Mouse (Mus musculus): ENCODE measurements at regions not wholly inside any gene's neighbourhood (a gene's known extent, or its start where the extent isn't known, plus 50 kb on each side); places are given as distances from the start of the nearest gene placed in this dataset.
"Not testable (repeated sequence)": the region's sequence is repeated elsewhere in the genome, so short reads cannot be mapped to it uniquely, and the experiment has no call there.

- DNase-seq (ENCODE audit: low read depth in 2 of 2, low spot score in 2 of 2): no peak
Measured at GRCm38 (mm10) chr14:120741492-120742054, 169.5 kb upstream of the Ipo5 start.

- DNase-seq (ENCODE audit: low read depth in 2 of 2, low spot score in 2 of 2): no peak
Measured at GRCm38 (mm10) chr14:120754011-120754410, 157.0 kb upstream of the Ipo5 start.

GRCm38 (mm10) chr14:120755389-120755788, 155.6 kb upstream of the Ipo5 start:
- no peak for DNase-seq (ENCODE audit: low read depth in 2 of 2, low spot score in 2 of 2)

- DNase-seq (ENCODE audit: low read depth in 2 of 2, low spot score in 2 of 2): no peak
Measured at GRCm38 (mm10) chr14:120758200-120758830, 152.7 kb upstream of the Ipo5 start.

- no peak for DNase-seq (ENCODE audit: low read depth in 2 of 2, low spot score in 2 of 2)
Measured at GRCm38 (mm10) chr14:120762168-120762567, 148.9 kb upstream of the Ipo5 start.

GRCm38 (mm10) chr14:120762733-120763132, 148.3 kb upstream of the Ipo5 start:
- no peak for DNase-seq (ENCODE audit: low read depth in 2 of 2, low spot score in 2 of 2)

- no peak for DNase-seq (ENCODE audit: low read depth in 2 of 2, low spot score in 2 of 2)
Measured at GRCm38 (mm10) chr14:120763796-120764195, 147.2 kb upstream of the Ipo5 start.

GRCm38 (mm10) chr14:120764386-120764785, 146.6 kb upstream of the Ipo5 start:
- no peak for DNase-seq (ENCODE audit: low read depth in 2 of 2, low spot score in 2 of 2)

GRCm38 (mm10) chr14:120766451-120766850, 144.6 kb upstream of the Ipo5 start:
- no peak for DNase-seq (ENCODE audit: low read depth in 2 of 2, low spot score in 2 of 2)

GRCm38 (mm10) chr14:120770579-120770978, 140.4 kb upstream of the Ipo5 start:
- no peak for DNase-seq (ENCODE audit: low read depth in 2 of 2, low spot score in 2 of 2)

- not testable (repeated sequence) for DNase-seq (ENCODE audit: low read depth in 2 of 2, low spot score in 2 of 2)
Measured at GRCm38 (mm10) chr14:120773001-120773400, 138.0 kb upstream of the Ipo5 start.

GRCm38 (mm10) chr14:120791828-120792554, 119.0 kb upstream of the Ipo5 start:
- DNase-seq (ENCODE audit: low read depth in 2 of 2, low spot score in 2 of 2): no peak

- DNase-seq (ENCODE audit: low read depth in 2 of 2, low spot score in 2 of 2): no peak
Measured at GRCm38 (mm10) chr14:120797916-120798490, 113.0 kb upstream of the Ipo5 start.

- no peak for DNase-seq (ENCODE audit: low read depth in 2 of 2, low spot score in 2 of 2)
Measured at GRCm38 (mm10) chr14:120803191-120803590, 107.8 kb upstream of the Ipo5 start.

- DNase-seq (ENCODE audit: low read depth in 2 of 2, low spot score in 2 of 2): no peak
Measured at GRCm38 (mm10) chr14:120803739-120804138, 107.3 kb upstream of the Ipo5 start.

- DNase-seq (ENCODE audit: low read depth in 2 of 2, low spot score in 2 of 2): no peak
Measured at GRCm38 (mm10) chr14:120804183-120804848, 106.7 kb upstream of the Ipo5 start.

- no peak for DNase-seq (ENCODE audit: low read depth in 2 of 2, low spot score in 2 of 2)
Measured at GRCm38 (mm10) chr14:120805137-120805536, 105.9 kb upstream of the Ipo5 start.

- DNase-seq (ENCODE audit: low read depth in 2 of 2, low spot score in 2 of 2): not testable (repeated sequence)
Measured at GRCm38 (mm10) chr14:120805816-120806552, 105.0 kb upstream of the Ipo5 start.

GRCm38 (mm10) chr14:120806553-120806893, 104.5 kb upstream of the Ipo5 start:
- DNase-seq (ENCODE audit: low read depth in 2 of 2, low spot score in 2 of 2): no peak

GRCm38 (mm10) chr14:120809321-120809720, 101.7 kb upstream of the Ipo5 start:
- DNase-seq (ENCODE audit: low read depth in 2 of 2, low spot score in 2 of 2): no peak

- no peak for DNase-seq (ENCODE audit: low read depth in 2 of 2, low spot score in 2 of 2)
Measured at GRCm38 (mm10) chr14:120813938-120814337, 97.1 kb upstream of the Ipo5 start.
